Mouse (Mus musculus): ENCODE data around the gene Omp. TPM values are rescaled to one million over a fixed set of nuclear protein-coding genes. Genes with fewer than 3 reads are reported as not detected.
A peak's percentile ranks its signal among the peaks of the same experiment; 100 is the strongest.

Omp gene
- total and polyA plus RNA-seq, 2 experiments: 0.12 to 0.18 TPM

- no peaks in the 10 kb centered on the region for H3K36me3 ChIP-seq (ENCODE audit: control insufficient read depth, insufficient read depth, low read length)
- TF ChIP-seq CTCF (IDR thresholded peaks at IDR 0.05; ENCODE audit: low read depth, low read length) (no peak), POLR2A (IDR thresholded peaks at IDR 0.05; ENCODE audit: extremely low read depth, insufficient read depth, low read length) (no peak)
- H3K4me1 ChIP-seq (ENCODE audit: control insufficient read depth, insufficient read depth, low read length): peaks cover 7% of the 10 kb centered on the region; the same call in 1 of the 2 replicates
- no peaks in the 10 kb centered on the region for H3K27me3 ChIP-seq (ENCODE audit: control insufficient read depth, insufficient read depth, low read length)
- no peaks in the 10 kb centered on the region for H3K79me2 ChIP-seq (ENCODE audit: control insufficient read depth, insufficient read depth, low read length)
- no peak overlapping the region for H3K27ac ChIP-seq (replicated peaks; ENCODE audit: insufficient read depth, low read depth, low read length)
- no peak for DNase-seq (ENCODE audit: extremely low read depth, low read depth, low spot score)
- no peak overlapping the region for H3K9ac ChIP-seq (ENCODE audit: low read depth, low read length)
- no peak overlapping the region for H3K4me3 ChIP-seq (ENCODE audit: insufficient read depth, low read depth, low read length)
- WGBS: 68% methylated on average over 5 of the region's 5 CpGs
Observed at GRCm38 (mm10) chr7:98157636-98158332, 12.5 kb upstream of the Omp start.

DNA sequence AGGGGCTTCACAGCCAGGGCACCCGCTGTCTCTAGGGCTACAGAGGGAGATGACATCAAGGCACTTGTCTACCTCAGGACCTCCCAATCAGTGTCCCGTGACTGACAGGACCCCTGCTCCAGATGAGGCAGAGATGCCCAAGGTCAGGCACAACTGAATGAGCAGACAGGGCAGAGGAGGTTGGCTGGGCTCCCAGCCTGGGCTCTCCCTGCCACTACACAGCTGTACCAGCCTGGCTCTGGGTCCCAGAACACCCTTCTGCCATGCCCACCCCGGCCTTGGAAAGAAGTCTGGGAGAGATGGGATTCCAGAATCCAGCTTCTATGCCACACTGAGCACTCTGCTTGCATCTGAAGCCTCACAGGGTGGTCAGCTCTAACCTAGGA is 11.0 kb upstream of the Omp start:
- Histone ChIP-seq H3K27ac (replicated peaks; ENCODE audit: insufficient read depth, low read depth, low read length) (peak overlapping the region; percentile 46), H3K36me3 (ENCODE audit: control insufficient read depth, insufficient read depth, low read length) (no peaks in the 10 kb centered on the region)
- 43% methylated on average over 3 of the region's 3 CpGs for WGBS

DNA sequence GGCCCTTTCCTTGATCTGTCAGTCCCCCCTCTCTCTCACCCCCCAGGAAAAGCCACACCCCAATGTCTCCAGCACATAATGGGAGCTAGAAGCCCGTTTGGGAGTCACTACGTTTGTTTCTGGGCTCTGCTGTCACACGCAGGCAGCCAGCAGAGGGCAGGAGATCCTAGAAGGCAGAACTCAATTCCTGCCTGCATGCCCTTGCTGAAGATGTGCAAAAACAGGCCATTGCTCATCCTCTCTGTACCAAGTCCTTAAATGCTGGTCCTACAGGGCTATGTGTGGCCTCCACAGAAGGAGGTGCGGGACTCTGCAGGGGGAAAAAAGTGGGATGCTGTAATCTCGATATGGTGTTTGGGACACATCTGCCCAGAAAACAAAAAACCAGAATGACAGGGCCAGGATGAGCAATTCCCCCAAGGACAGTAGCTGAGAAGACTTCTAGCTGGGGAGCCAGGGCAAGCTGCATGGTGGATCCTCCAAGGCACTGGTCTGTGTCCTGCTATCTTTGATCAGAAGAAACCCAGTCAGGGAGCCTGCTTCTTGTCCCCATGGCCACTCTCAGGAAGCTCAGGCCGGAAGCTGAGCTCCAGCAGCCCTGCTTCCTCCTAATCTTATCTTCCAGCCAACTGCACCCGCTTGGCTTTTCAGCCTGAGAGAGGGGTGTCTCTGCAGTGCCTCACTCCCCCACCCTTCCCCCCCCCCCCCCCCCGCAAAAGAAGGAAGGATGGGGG is 10.4 kb upstream of the Omp start:
- no peak for TF ChIP-seq POLR2A (IDR thresholded peaks at IDR 0.05; ENCODE audit: extremely low read depth, insufficient read depth, low read length)
- peak; percentile 98 for TF ChIP-seq CTCF (IDR thresholded peaks at IDR 0.05; ENCODE audit: low read depth, low read length)
- peak; percentile 45 for DNase-seq (ENCODE audit: extremely low read depth, low read depth, low spot score)
- H3K36me3 ChIP-seq (ENCODE audit: control insufficient read depth, insufficient read depth, low read length): no peaks in the 10 kb centered on the region
- peak overlapping the region; percentile 48 for H3K27ac ChIP-seq (replicated peaks; ENCODE audit: insufficient read depth, low read depth, low read length)
- H3K79me2 ChIP-seq (ENCODE audit: control insufficient read depth, insufficient read depth, low read length): no peaks in the 10 kb centered on the region
- peaks cover 7% of the 10 kb centered on the region; the same call in 1 of the 2 replicates for H3K4me1 ChIP-seq (ENCODE audit: control insufficient read depth, insufficient read depth, low read length)
- 36% methylated on average over 7 of the region's 8 CpGs for WGBS
- H3K4me3 ChIP-seq (ENCODE audit: insufficient read depth, low read depth, low read length): no peak overlapping the region
- no peaks in the 10 kb centered on the region for H3K27me3 ChIP-seq (ENCODE audit: control insufficient read depth, insufficient read depth, low read length)
- H3K9ac ChIP-seq (ENCODE audit: low read depth, low read length): no peak overlapping the region

More for the DNA sequence above, 11.0 kb upstream of the Omp start:
- peaks cover 7% of the 10 kb centered on the region; the same call in 1 of the 2 replicates for H3K4me1 ChIP-seq (ENCODE audit: control insufficient read depth, insufficient read depth, low read length)
- H3K9ac ChIP-seq (ENCODE audit: low read depth, low read length): no peak overlapping the region
- H3K4me3 ChIP-seq (ENCODE audit: insufficient read depth, low read depth, low read length): no peak overlapping the region
- no peak for DNase-seq (ENCODE audit: extremely low read depth, low read depth, low spot score)
- H3K79me2 ChIP-seq (ENCODE audit: control insufficient read depth, insufficient read depth, low read length): no peaks in the 10 kb centered on the region
- TF ChIP-seq CTCF (IDR thresholded peaks at IDR 0.05; ENCODE audit: low read depth, low read length) (no peak), POLR2A (IDR thresholded peaks at IDR 0.05; ENCODE audit: extremely low read depth, insufficient read depth, low read length) (no peak)
- H3K27me3 ChIP-seq (ENCODE audit: control insufficient read depth, insufficient read depth, low read length): no peaks in the 10 kb centered on the region

GRCm38 (mm10) chr7:98153892-98154291 is 8.6 kb upstream of the Omp start:
- Histone ChIP-seq H3K27ac (replicated peaks; ENCODE audit: insufficient read depth, low read depth, low read length) (no peak overlapping the region), H3K4me3 (ENCODE audit: insufficient read depth, low read depth, low read length) (no peak overlapping the region), H3K36me3 (ENCODE audit: control insufficient read depth, insufficient read depth, low read length) (no peaks in the 10 kb centered on the region), H3K9ac (ENCODE audit: low read depth, low read length) (no peak overlapping the region), H3K4me1 (ENCODE audit: control insufficient read depth, insufficient read depth, low read length) (no peaks in the 10 kb centered on the region), H3K79me2 (ENCODE audit: control insufficient read depth, insufficient read depth, low read length) (no peaks in the 10 kb centered on the region), H3K27me3 (ENCODE audit: control insufficient read depth, insufficient read depth, low read length) (no peaks in the 10 kb centered on the region)
- 96% methylated on average over 5 of the region's 5 CpGs for WGBS
- no peak for TF ChIP-seq CTCF (IDR thresholded peaks at IDR 0.05; ENCODE audit: low read depth, low read length)
- TF ChIP-seq POLR2A (IDR thresholded peaks at IDR 0.05; ENCODE audit: extremely low read depth, insufficient read depth, low read length): no peak
- no peak for DNase-seq (ENCODE audit: extremely low read depth, low read depth, low spot score)

- TF ChIP-seq POLR2A (IDR thresholded peaks at IDR 0.05; ENCODE audit: extremely low read depth, insufficient read depth, low read length): no peak
- peak; percentile 23; the same call in 1 of the 2 replicates for TF ChIP-seq CTCF (IDR thresholded peaks at IDR 0.05; ENCODE audit: low read depth, low read length)
- no peaks in the 10 kb centered on the region for H3K36me3 ChIP-seq (ENCODE audit: control insufficient read depth, insufficient read depth, low read length)
- H3K9ac ChIP-seq (ENCODE audit: low read depth, low read length): no peak overlapping the region
- DNase-seq (ENCODE audit: extremely low read depth, low read depth, low spot score): no peak
- 65% methylated on average over 3 of the region's 3 CpGs for WGBS
- no peaks in the 10 kb centered on the region for H3K27me3 ChIP-seq (ENCODE audit: control insufficient read depth, insufficient read depth, low read length)
- H3K27ac ChIP-seq (replicated peaks; ENCODE audit: insufficient read depth, low read depth, low read length): no peak overlapping the region
- no peak overlapping the region for H3K4me3 ChIP-seq (ENCODE audit: insufficient read depth, low read depth, low read length)
- H3K4me1 ChIP-seq (ENCODE audit: control insufficient read depth, insufficient read depth, low read length): no peaks in the 10 kb centered on the region
- H3K79me2 ChIP-seq (ENCODE audit: control insufficient read depth, insufficient read depth, low read length): no peaks in the 10 kb centered on the region
Observed at GRCm38 (mm10) chr7:98153345-98153744, 8.0 kb upstream of the Omp start.

DNA sequence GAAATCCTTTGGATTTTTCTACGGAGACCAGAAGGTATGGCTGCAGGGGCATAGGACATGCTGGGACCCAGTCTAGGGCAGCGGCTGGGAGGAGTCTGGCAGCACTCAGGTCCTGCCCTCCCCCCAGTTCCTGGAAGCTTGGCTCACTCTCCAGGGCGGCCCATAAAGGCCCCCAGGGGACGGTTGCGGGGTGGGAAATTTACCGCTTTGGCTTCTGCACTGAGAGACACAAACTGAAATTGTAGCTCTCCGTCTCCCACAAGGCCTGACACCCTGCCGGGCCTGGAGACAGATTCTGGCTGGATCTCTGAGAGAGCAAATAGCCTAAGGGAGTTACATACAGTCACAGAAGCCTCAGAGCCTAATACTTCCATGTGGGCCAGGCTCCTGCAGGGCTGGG is 7.1 kb upstream of the Omp start:
- H3K27ac ChIP-seq (replicated peaks; ENCODE audit: insufficient read depth, low read depth, low read length): no peak overlapping the region
- no peaks in the 10 kb centered on the region for H3K4me1 ChIP-seq (ENCODE audit: control insufficient read depth, insufficient read depth, low read length)
- H3K4me3 ChIP-seq (ENCODE audit: insufficient read depth, low read depth, low read length): no peak overlapping the region
- TF ChIP-seq POLR2A (IDR thresholded peaks at IDR 0.05; ENCODE audit: extremely low read depth, insufficient read depth, low read length) (no peak), CTCF (IDR thresholded peaks at IDR 0.05; ENCODE audit: low read depth, low read length) (no peak)
- no peaks in the 10 kb centered on the region for H3K79me2 ChIP-seq (ENCODE audit: control insufficient read depth, insufficient read depth, low read length)
- H3K27me3 ChIP-seq (ENCODE audit: control insufficient read depth, insufficient read depth, low read length): no peaks in the 10 kb centered on the region
- 86% methylated on average over 8 of the region's 8 CpGs for WGBS
- H3K36me3 ChIP-seq (ENCODE audit: control insufficient read depth, insufficient read depth, low read length): no peaks in the 10 kb centered on the region
- H3K9ac ChIP-seq (ENCODE audit: low read depth, low read length): no peak overlapping the region
- DNase-seq (ENCODE audit: extremely low read depth, low read depth, low spot score): no peak
